Mouse (Mus musculus): Measurements from ENCODE around the gene Rrm2.
A peak's percentile ranks its signal among the peaks of the same experiment; 100 is the strongest.
"Not testable (repeated sequence)": the region's sequence is repeated elsewhere in the genome, so short reads cannot be mapped to it uniquely, and the experiment has no call there.

Rrm2 gene

GRCm38 (mm10) chr12:24707954-24708823 lies at the start of gene Rrm2:
Rrm2 (plus strand) TSS chr12:24708241.
- peak; percentile 96 for DNase-seq

- no peak for DNase-seq
Observed at GRCm38 (mm10) chr12:24658998-24659397, 49.0 kb upstream of the Rrm2 start.

- DNase-seq, result no peak
Observed at GRCm38 (mm10) chr12:24659923-24660322, 48.1 kb upstream of the Rrm2 start.

- DNase-seq, result no peak
Observed at GRCm38 (mm10) chr12:24661100-24661499, 46.9 kb upstream of the Rrm2 start.

- DNase-seq, result no peak
Observed at GRCm38 (mm10) chr12:24662131-24662530, 45.9 kb upstream of the Rrm2 start.

GRCm38 (mm10) chr12:24680096-24680491 lies 27.9 kb upstream of the Rrm2 start:
- DNase-seq, result no peak

GRCm38 (mm10) chr12:24680492-24681285 lies 27.4 kb upstream of the Rrm2 start:
- no peak for DNase-seq

- no peak for DNase-seq
Observed at GRCm38 (mm10) chr12:24681286-24682023, 26.6 kb upstream of the Rrm2 start, which contains the start of gene Cys1. Cys1 (minus strand) TSS chr12:24681813.

GRCm38 (mm10) chr12:24682563-24682962 lies 25.5 kb upstream of the Rrm2 start:
- no peak for DNase-seq

- DNase-seq, result no peak
Observed at GRCm38 (mm10) chr12:24683461-24683860, 24.6 kb upstream of the Rrm2 start.

GRCm38 (mm10) chr12:24686038-24686695 lies 21.9 kb upstream of the Rrm2 start:
- DNase-seq, result no peak

- DNase-seq, result no peak
Observed at GRCm38 (mm10) chr12:24686696-24687346, 21.2 kb upstream of the Rrm2 start.

- no peak for DNase-seq
Observed at GRCm38 (mm10) chr12:24690351-24690750, 17.7 kb upstream of the Rrm2 start.

GRCm38 (mm10) chr12:24696500-24697483 lies 11.2 kb upstream of the Rrm2 start:
- DNase-seq, result peak; percentile 73 to 77

GRCm38 (mm10) chr12:24697484-24698204 lies 10.4 kb upstream of the Rrm2 start:
- no peak for DNase-seq

GRCm38 (mm10) chr12:24698514-24698913 lies 9.5 kb upstream of the Rrm2 start:
- DNase-seq, result no peak

- no peak for DNase-seq
Observed at GRCm38 (mm10) chr12:24699578-24699977, 8.5 kb upstream of the Rrm2 start.

GRCm38 (mm10) chr12:24701621-24702020 lies 6.4 kb upstream of the Rrm2 start:
- DNase-seq, result not testable (repeated sequence)

- DNase-seq, result no peak
Observed at GRCm38 (mm10) chr12:24703013-24703412, 5.0 kb upstream of the Rrm2 start.

Data from thymus, postnatal 36 days (tissue).